ENCODE assay signal across 20 mouse cellular contexts in the genomic region with DNA sequence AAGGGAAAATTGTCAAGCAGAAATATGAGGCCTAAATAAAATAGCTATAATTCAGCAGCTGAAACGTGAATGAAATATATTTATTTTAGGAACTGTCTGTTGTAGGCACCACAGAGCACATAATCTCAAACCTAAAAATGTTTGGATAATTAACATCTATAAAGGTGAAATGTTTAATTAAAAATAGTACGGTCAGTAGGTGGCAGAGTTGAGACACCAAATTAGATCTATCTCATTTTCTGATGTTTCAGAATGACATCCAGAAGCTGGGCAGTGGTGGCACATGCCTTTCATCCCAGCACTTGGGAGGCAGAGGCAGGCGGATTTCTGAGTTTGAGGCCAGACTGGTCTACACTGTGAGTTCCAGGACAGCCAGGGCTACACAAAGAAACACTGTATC.
A peak's percentile ranks its signal among the peaks of the same experiment; 100 is the strongest.
DNase-seq lines count a peak whose midpoint lies in the region; TF ChIP-seq lines count a peak whose summit lies in the region.
"Had no signal": no experiment of that assay in that cellular context is flagged by ENCODE, and none has a peak within 500 bp of the region (broad histone marks: within the 10 kb centered on the region; RNA-seq: fewer than 3 reads in every experiment).

No protein-coding gene starts in this region.

- no peak for TF ChIP-seq POLR2A in MEL (IDR thresholded peaks at IDR 0.05; ENCODE audit: control insufficient read depth in 1 of 2, insufficient read depth in 1 of 2, low read depth in 1 of 2, low read length in 2 of 2, poor library complexity in 1 of 2)

- no peaks in the 10 kb centered on the region for H3K9me3 ChIP-seq in MEL (replicated peaks; ENCODE audit: insufficient read depth, low read length)
- H3K9me3 ChIP-seq: embryonic facial prominence, embryonic 13.5 days; forebrain, embryonic 10.5 days; hindbrain, embryonic 12.5 days; neural tube, embryonic 13.5 days had no signal

- H3K79me2 ChIP-seq in MEL (ENCODE audit: control insufficient read depth, insufficient read depth, low read length, poor library complexity): no peaks in the 10 kb centered on the region

- TF ChIP-seq EP300 in MEL (IDR thresholded peaks at IDR 0.05; ENCODE audit: low read depth in 1 of 2, low read length in 2 of 2): no peak

- no peak overlapping the region for H3K27ac ChIP-seq in layer of hippocampus, adult 2 months
- no peak overlapping the region for H3K27ac ChIP-seq in MEL (ENCODE audit: control insufficient read depth, low read depth, low read length)
- H3K27ac ChIP-seq: embryonic facial prominence, embryonic 13.5 days; forebrain, embryonic 10.5 days; hindbrain, embryonic 12.5 days; liver, embryonic 14.5 days; macrophage; neural tube, embryonic 13.5 days had no signal

- TF ChIP-seq RAD21 in MEL (IDR thresholded peaks at IDR 0.05; ENCODE audit: low read depth, low read length): peak; percentile 58

- intact Hi-C loops in gastrocnemius, postnatal 14 days (cut with DNase I; ENCODE audit: low total_unique reads): no loop called here

- H3K4me3 ChIP-seq in layer of hippocampus, adult 2 months: no peak overlapping the region
- no peak overlapping the region for H3K4me3 ChIP-seq in MEL (ENCODE audit: control insufficient read depth in 1 of 2, insufficient read depth in 1 of 2, low read depth in 2 of 2, low read length in 2 of 2)
- H3K4me3 ChIP-seq: embryonic facial prominence, embryonic 13.5 days; forebrain, embryonic 10.5 days; hindbrain, embryonic 12.5 days; neural tube, embryonic 13.5 days had no signal

- no peak overlapping the region for H3K9ac ChIP-seq in MEL (ENCODE audit: control insufficient read depth, low read depth, low read length, poor library complexity, severe bottlenecking)
- H3K9ac ChIP-seq: embryonic facial prominence, embryonic 13.5 days; hindbrain, embryonic 12.5 days; liver, embryonic 14.5 days; neural tube, embryonic 13.5 days had no signal

- H3K36me3 ChIP-seq in MEL (ENCODE audit: control insufficient read depth in 1 of 2, insufficient read depth in 2 of 2, low read length in 2 of 2): no peaks in the 10 kb centered on the region; a peak in 1 of 4 replicates
- H3K36me3 ChIP-seq: embryonic facial prominence, embryonic 13.5 days; forebrain, embryonic 10.5 days; hindbrain, embryonic 12.5 days; neural tube, embryonic 13.5 days had no signal

- H3K27me3 ChIP-seq in MEL (ENCODE audit: control insufficient read depth in 1 of 2, insufficient read depth in 2 of 2, low read length in 2 of 2): no peaks in the 10 kb centered on the region
- H3K27me3 ChIP-seq: CH12.LX; embryonic facial prominence, embryonic 13.5 days; hindbrain, embryonic 12.5 days; neural tube, embryonic 13.5 days had no signal

- DNase-seq in gastrocnemius, adult 18-20 months (ENCODE audit: low spot score): peak; percentile 8
- DNase-seq in gastrocnemius, postnatal 14 days: no peak
- DNase-seq in layer of hippocampus, adult 2 months (ENCODE audit: low spot score in 2 of 2): no peak
- no peak for DNase-seq in layer of hippocampus, adult 9-11 months
- DNase-seq in MEL (ENCODE audit: low read depth, low spot score): peak; percentile 28
- DNase-seq in naive thymus-derived CD4-positive, alpha-beta T cell, adult 2 months (ENCODE audit: low read depth): peak; percentile 32
- no peak for DNase-seq in frontal cortex, postnatal 14 days (ENCODE audit: low spot score in 2 of 2)
- DNase-seq: adrenal gland, postnatal 14 days; cerebellum, postnatal 36 days; gastrocnemius, postnatal 25 days; kidney, postnatal 10 days; left cerebral cortex, postnatal 4 days; thymus, postnatal 4 days had no signal

- peak; percentile 63 for TF ChIP-seq CTCF in layer of hippocampus, adult 2 months (conservative IDR thresholded peaks at IDR 0.05)
- TF ChIP-seq CTCF in MEL (IDR thresholded peaks at IDR 0.05 in 2 of 3, conservative IDR thresholded peaks at IDR 0.05 in 1 of 3; ENCODE audit: control insufficient read depth in 1 of 3, insufficient read depth in 1 of 3, low read depth in 2 of 3, low read length in 3 of 3, poor library complexity in 1 of 3, severe bottlenecking in 1 of 3): peak in 1 of 3 experiments; percentile 34; a peak in 2 of 6 replicates

- H3K4me1 ChIP-seq in MEL (ENCODE audit: control insufficient read depth in 1 of 2, insufficient read depth in 2 of 2, low read length in 2 of 2): no peaks in the 10 kb centered on the region
- H3K4me1 ChIP-seq: embryonic facial prominence, embryonic 13.5 days; forebrain, embryonic 10.5 days; hindbrain, embryonic 12.5 days; neural tube, embryonic 13.5 days had no signal

TF ChIP-seq in MEL, 35 proteins besides CTCF, POLR2A, EP300 and RAD21:
- TF ChIP-seq ZC3H11A (IDR thresholded peaks at IDR 0.05; ENCODE audit: low read depth, low read length) (peak; percentile 35), GABPA (IDR thresholded peaks at IDR 0.05; ENCODE audit: low read depth, low read length) (no peak), SMC3 (IDR thresholded peaks at IDR 0.05; ENCODE audit: low read depth, low read length) (peak; percentile 58)

Comparison
In these comparisons a context has a peak if more than half of its experiments do, and no peak if none do; other contexts are left out.
1. DNase-seq: peak in gastrocnemius, adult 18-20 months (single experiment), MEL (single experiment) and naive thymus-derived CD4-positive, alpha-beta T cell, adult 2 months (single experiment); none in gastrocnemius, postnatal 14 days (single experiment), layer of hippocampus, adult 2 months (0 of 2), layer of hippocampus, adult 9-11 months (single experiment) and frontal cortex, postnatal 14 days (0 of 2).